Mouse (Mus musculus) embryonic facial prominence, embryonic 11.5 days (tissue): ENCODE data around the gene Tmed5. TPM values are rescaled to one million over a fixed set of nuclear protein-coding genes. Genes with fewer than 3 reads are reported as not detected.

Experiments
- ATAC-seq: fragments of 200-750 bp; cut with Nextera tagmentation; replicated peaks from 2 replicates; pipeline ENCODE4 v1.8.0; 2017; ENCODE audit warnings: low read depth; ENCODE audit not compliant: insufficient number of reproducible peaks, low FRiP score, low TSS enrichment
- DNase-seq: peaks from one replicate; pipeline ENCODE4 v3.0.0-alpha.2; 2015; ENCODE audit warnings: low spot score
- H3K27ac ChIP-seq: fragments of 300-500 bp; sonication (generic); replicated peaks from 2 replicates; pipeline ENCODE4 v1.5.1; 2014; ENCODE audit warnings: mild to moderate bottlenecking, low read depth, low read length, control low read depth
- H3K27me3 ChIP-seq: fragments of 300-500 bp; sonication (generic); 2 replicates; pipeline ENCODE4 v1.6.1; 2014; ENCODE audit warnings: mild to moderate bottlenecking, low read length, moderate library complexity, mixed read lengths; ENCODE audit not compliant: control insufficient read depth, insufficient read depth
- H3K36me3 ChIP-seq: fragments of 300-500 bp; sonication (generic); replicated peaks from 2 replicates; pipeline ENCODE4 v1.6.1; 2014; ENCODE audit warnings: low read depth, mild to moderate bottlenecking, low read length, moderate library complexity, mixed read lengths; ENCODE audit not compliant: control insufficient read depth, insufficient read depth
- H3K4me1 ChIP-seq: fragments of 300-500 bp; sonication (generic); 2 replicates; pipeline ENCODE4 v1.6.1; 2014; ENCODE audit warnings: low read length, mixed read lengths; ENCODE audit not compliant: control insufficient read depth, insufficient read depth
- H3K4me2 ChIP-seq: fragments of 300-500 bp; sonication (generic); 2 replicates; pipeline ENCODE4 v1.6.1; 2014; ENCODE audit warnings: low read depth, mild to moderate bottlenecking, control low read depth, low read length, moderate library complexity
- H3K4me3 ChIP-seq: fragments of 300-500 bp; sonication (generic); 2 replicates; pipeline ENCODE4 v1.5.1; 2014; ENCODE audit warnings: low read depth, low read length, control low read depth
- H3K9ac ChIP-seq: fragments of 300-500 bp; sonication (generic); replicated peaks from 2 replicates; pipeline ENCODE4 v1.6.1; 2014; ENCODE audit warnings: mild to moderate bottlenecking, control low read depth, low read length
- H3K9me3 ChIP-seq: fragments of 300-500 bp; sonication (generic); replicated peaks from 2 replicates; pipeline ENCODE4 v1.6.1; 2016; ENCODE audit warnings: mild to moderate bottlenecking, low read length, inconsistent platforms, mixed read lengths; ENCODE audit not compliant: control insufficient read depth
- whole genome bisulfite sequencing: fragments of 180-500 bp; shearing (Covaris S2); extraction: QIAGEN DNeasy Blood & Tissue Kit; methylation state at CpG from one replicate; pipeline ENCODE4 v1.1.7; 2014; 5-methylcytosine and 5-hydroxymethylcytosine counted together
- polyA plus RNA-seq: library from polyadenylated mRNA; unstranded; fragments of >200 nt; fragmentation: Nextera tagmentation; extraction: Ambion mirVana; gene quantifications from 2 replicates; pipeline ENCODE4 v1.2.1, GENCODE M21; 2014

Gene Tmed5
- 24.1 and 24.6 TPM in 2 replicates for polyA plus RNA-seq

DNA sequence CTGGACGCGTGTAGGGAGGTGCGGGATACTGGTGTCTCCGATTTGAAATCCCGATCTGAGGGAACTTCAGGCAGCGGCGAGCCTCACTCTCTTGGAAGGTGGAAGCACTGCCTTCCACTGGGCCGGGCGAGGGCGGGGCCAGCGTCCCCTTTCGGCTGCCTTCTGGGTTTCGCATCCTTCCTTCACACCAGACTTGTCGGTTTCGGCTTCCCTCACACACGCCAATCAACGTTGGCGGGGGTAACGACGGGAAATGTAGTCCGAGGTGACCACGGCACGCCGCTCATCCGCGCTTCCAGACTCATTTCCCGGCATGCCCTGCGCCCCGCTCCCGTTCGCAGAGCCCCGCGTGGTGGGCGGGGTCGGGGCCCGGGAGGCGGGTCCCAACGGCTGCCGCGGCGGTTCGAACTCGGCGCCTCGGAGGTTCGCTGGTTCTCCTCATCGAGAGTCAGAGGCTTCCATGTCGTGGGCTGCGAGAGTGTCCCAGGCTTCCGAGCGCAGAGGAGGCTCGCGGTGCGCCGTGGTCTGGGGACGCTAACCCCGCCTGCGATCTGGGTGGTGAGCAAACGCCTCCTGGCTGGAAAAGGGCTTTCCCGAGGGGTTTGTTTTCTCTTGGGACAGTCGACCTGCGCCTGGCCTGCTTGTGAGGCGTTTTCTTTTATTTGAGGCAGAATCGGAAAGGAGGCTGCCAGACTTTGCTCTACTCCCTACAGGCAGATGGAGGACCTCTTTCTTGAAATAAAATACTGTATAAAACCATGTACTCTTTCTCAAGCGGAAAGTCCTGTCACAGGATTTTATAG lies at the start of gene Tmed5, which contains the start of gene Ccdc18:
Tmed5 (minus strand) TSS at position 180 of the 803 bp plus-strand sequence.
Ccdc18 (plus strand) TSS at position 435 of the 803 bp plus-strand sequence.
- DNase-seq (peak; percentile 99), ATAC-seq (peak; percentile 99)
- Histone ChIP-seq H3K27me3 (no peaks in the 10 kb centered on the region), H3K27ac (peak within 1 kb of the TSS; percentile 69), H3K4me1 (no peaks in the 10 kb centered on the region), H3K9me3 (no peaks in the 10 kb centered on the region), H3K9ac (peak within 1 kb of the TSS; percentile 73), H3K36me3 (no peaks in the 10 kb centered on the region), H3K4me3 (peak within 1 kb of the TSS; percentile 72), H3K4me2 (peak within 1 kb of the TSS; percentile 74)
- under 1% methylated on average over 65 of the region's 65 CpGs for WGBS

GRCm38 (mm10) chr5:108163695-108164094 lies 31.3 kb upstream of the Tmed5 start:
- 33% methylated on average over 1 of the region's 1 CpGs for WGBS
- Histone ChIP-seq H3K9ac (no peak overlapping the region), H3K27me3 (no peaks in the 10 kb centered on the region), H3K4me3 (no peak overlapping the region), H3K36me3 (no peaks in the 10 kb centered on the region), H3K4me1 (no peaks in the 10 kb centered on the region), H3K4me2 (no peak overlapping the region), H3K9me3 (no peaks in the 10 kb centered on the region), H3K27ac (no peak overlapping the region)
- peak; percentile 21 for DNase-seq
- no peak for ATAC-seq

GRCm38 (mm10) chr5:108160796-108161195 lies 28.4 kb upstream of the Tmed5 start:
- Histone ChIP-seq H3K36me3 (no peaks in the 10 kb centered on the region), H3K9ac (no peak overlapping the region), H3K27ac (no peak overlapping the region), H3K4me1 (no peaks in the 10 kb centered on the region), H3K27me3 (no peaks in the 10 kb centered on the region), H3K4me3 (no peak overlapping the region), H3K9me3 (no peaks in the 10 kb centered on the region), H3K4me2 (no peak overlapping the region)
- WGBS: 92% methylated on average over 2 of the region's 2 CpGs
- no peak for DNase-seq
- ATAC-seq: no peak

DNA sequence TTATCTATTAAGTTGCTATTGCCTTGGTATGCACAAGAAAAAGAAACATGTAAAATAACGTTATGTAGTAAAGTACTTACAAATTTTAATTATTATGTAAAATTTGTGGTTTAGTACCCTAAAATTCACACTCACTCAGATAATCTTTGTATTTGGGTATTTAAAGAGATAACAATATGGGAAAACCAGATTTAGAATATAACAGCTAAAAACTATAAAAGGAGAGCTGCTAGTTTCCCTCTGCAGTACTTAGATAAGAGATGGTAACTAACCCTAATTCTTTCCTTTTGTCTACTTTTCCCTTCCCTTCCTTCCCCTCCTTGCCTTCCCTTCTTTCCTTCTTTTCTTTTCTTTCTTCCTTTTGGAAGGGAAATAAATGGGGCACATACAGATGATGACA lies 20.2 kb upstream of the Tmed5 start:
- no peak overlapping the region for H3K4me3 ChIP-seq
- H3K4me2 ChIP-seq: no peak overlapping the region
- H3K27me3 ChIP-seq: no peaks in the 10 kb centered on the region
- H3K36me3 ChIP-seq: no peaks in the 10 kb centered on the region
- no peaks in the 10 kb centered on the region for H3K9me3 ChIP-seq
- no peak for DNase-seq
- no peak overlapping the region for H3K27ac ChIP-seq
- H3K4me1 ChIP-seq: no peaks in the 10 kb centered on the region
- 86% methylated on average over 1 of the region's 1 CpGs for WGBS
- H3K9ac ChIP-seq: no peak overlapping the region
- ATAC-seq: no peak

- H3K27ac ChIP-seq: peak overlapping the region; percentile 69
- H3K9ac ChIP-seq: peak overlapping the region; percentile 64
- no peaks in the 10 kb centered on the region for H3K36me3 ChIP-seq
- H3K4me2 ChIP-seq: peak overlapping the region; percentile 74
- under 1% methylated on average over 32 of the region's 32 CpGs for WGBS
- no peak; the same call in 1 of the 2 replicates for ATAC-seq
- no peaks in the 10 kb centered on the region for H3K27me3 ChIP-seq
- no peaks in the 10 kb centered on the region for H3K9me3 ChIP-seq
- peak overlapping the region; percentile 72 for H3K4me3 ChIP-seq
- DNase-seq: peak; percentile 54
- H3K4me1 ChIP-seq: no peaks in the 10 kb centered on the region
Observed at GRCm38 (mm10) chr5:108131849-108132440, 475 bp downstream of the Tmed5 start.

DNA sequence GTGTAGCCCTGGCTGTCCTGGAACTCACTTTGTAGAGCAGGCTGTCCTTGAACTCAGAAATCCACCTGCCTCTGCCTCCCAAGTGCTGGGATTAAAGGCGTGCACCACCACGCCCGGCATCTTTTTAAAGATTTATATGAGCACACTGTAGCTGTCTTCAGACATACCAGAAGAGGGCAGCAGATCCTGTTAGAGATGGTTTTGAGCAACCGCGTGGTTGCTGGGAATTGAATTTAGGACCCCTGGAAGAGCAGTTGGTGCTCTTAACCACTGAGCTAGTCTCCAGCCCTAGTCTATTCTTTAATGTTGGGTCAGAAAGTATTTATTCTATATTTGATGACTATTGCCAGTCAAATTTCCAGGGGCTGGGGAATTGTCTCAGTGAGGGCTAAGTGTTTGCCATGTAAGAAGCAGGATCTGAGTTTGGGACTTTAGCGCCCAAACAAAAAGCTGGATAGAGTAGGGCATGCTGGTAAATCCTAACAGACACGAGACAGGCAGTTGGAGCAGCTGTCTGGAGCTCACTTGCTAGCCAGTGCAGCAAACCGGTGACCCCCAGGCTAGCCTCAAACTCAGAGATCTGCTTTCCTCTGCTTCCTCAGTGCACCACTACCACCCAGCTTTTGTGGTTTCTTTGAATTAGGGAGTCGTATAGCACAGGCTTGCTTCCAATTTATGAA lies 12.1 kb downstream of the Tmed5 start:
- Histone ChIP-seq H3K27ac (no peak overlapping the region), H3K36me3 (no peaks in the 10 kb centered on the region), H3K9ac (no peak overlapping the region), H3K4me3 (no peak overlapping the region), H3K4me2 (no peak overlapping the region), H3K27me3 (no peaks in the 10 kb centered on the region), H3K4me1 (no peaks in the 10 kb centered on the region), H3K9me3 (no peaks in the 10 kb centered on the region)
- no peak for DNase-seq
- no peak for ATAC-seq
- WGBS: 80% methylated on average over 9 of the region's 9 CpGs

- Histone ChIP-seq H3K9me3 (no peaks in the 10 kb centered on the region), H3K4me3 (no peak overlapping the region), H3K27ac (no peak overlapping the region), H3K4me1 (no peaks in the 10 kb centered on the region), H3K36me3 (no peaks in the 10 kb centered on the region), H3K9ac (no peak overlapping the region), H3K4me2 (no peak overlapping the region), H3K27me3 (no peaks in the 10 kb centered on the region)
- WGBS: 93% methylated on average over 4 of the region's 4 CpGs
- ATAC-seq (no peak), DNase-seq (no peak)
Observed at GRCm38 (mm10) chr5:108117693-108118092, 14.7 kb downstream of the Tmed5 start.
